Mouse (Mus musculus): ENCODE data around the gene Coq8a.

- no peak for TF ChIP-seq POLR2A (IDR thresholded peaks at IDR 0.05; ENCODE audit: borderline replicate concordance, extremely low read depth, low read depth, low read length)
- no peak for TF ChIP-seq CTCF (IDR thresholded peaks at IDR 0.05; ENCODE audit: insufficient read depth, low read length)
Observed at GRCm38 (mm10) chr1:180173017-180173416, 26.4 kb downstream of the Coq8a start.

Data from lung, adult 2 months (tissue).